Mouse (Mus musculus): ENCODE measurements around the gene Fgfr2.

DNA sequence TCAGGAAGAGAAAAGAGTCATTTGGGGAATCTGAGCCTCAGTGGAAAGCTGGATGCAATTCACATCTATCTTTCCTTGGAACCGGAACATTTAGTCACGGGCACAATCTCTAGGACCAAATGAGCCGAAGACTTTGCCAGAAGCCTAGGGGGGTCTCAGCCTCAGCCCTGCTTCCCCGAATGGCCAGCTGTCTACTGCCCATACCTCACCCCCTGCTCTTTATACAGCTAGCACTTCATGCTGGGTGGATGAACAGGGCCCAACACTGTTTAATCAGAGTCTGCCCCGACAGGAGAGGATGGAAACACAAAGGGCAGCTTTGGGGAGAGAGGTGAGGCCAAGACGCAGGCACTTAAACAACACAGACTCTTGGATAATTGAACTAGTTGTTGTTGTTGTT is 860.0 kb downstream of the Fgfr2 start:
- TF ChIP-seq MYOD1 (IDR thresholded peaks at IDR 0.05; ENCODE audit: control insufficient read depth, insufficient read length, low read depth) (no peak), CTCF (IDR thresholded peaks at IDR 0.05; ENCODE audit: control insufficient read depth, insufficient read depth, insufficient read length) (no peak), USF1 (IDR thresholded peaks at IDR 0.05; ENCODE audit: low read depth) (no peak), MAX (IDR thresholded peaks at IDR 0.05) (no peak), CEBPB (IDR thresholded peaks at IDR 0.05; ENCODE audit: low read depth) (no peak)
